Mouse (Mus musculus) testis, adult 2 months (tissue): ENCODE results near the gene Hist2h3b. TPM values are rescaled to one million over a fixed set of nuclear protein-coding genes. Genes with fewer than 3 reads are reported as not detected.

ENCODE experiments used
- H3K27ac ChIP-seq: fragments of 200-500 bp; 2 replicates; pipeline ENCODE4 v1.5.1; 2012; ENCODE audit warnings: low read depth, low read length; ENCODE audit not compliant: control insufficient read depth, insufficient read depth
- H3K27me3 ChIP-seq: fragments of 200-500 bp; 2 replicates; pipeline ENCODE4 v1.6.1; 2012; ENCODE audit warnings: mild to moderate bottlenecking, low read length, moderate library complexity; ENCODE audit not compliant: control insufficient read depth, insufficient read depth
- H3K36me3 ChIP-seq: fragments of 200-500 bp; 2 replicates; pipeline ENCODE4 v1.6.1; 2012; ENCODE audit warnings: mild to moderate bottlenecking, low read length; ENCODE audit not compliant: control insufficient read depth, insufficient read depth
- H3K4me1 ChIP-seq: fragments of 200-500 bp; 2 replicates; pipeline ENCODE4 v1.6.1; 2012; ENCODE audit warnings: low read length; ENCODE audit not compliant: control insufficient read depth, insufficient read depth
- H3K4me3 ChIP-seq: fragments of 200-500 bp; 2 replicates; pipeline ENCODE4 v1.5.1; 2012; ENCODE audit warnings: low read depth, mild to moderate bottlenecking, low read length, moderate library complexity, mixed read lengths; ENCODE audit not compliant: control insufficient read depth
- CTCF ChIP-seq: fragments of 200-500 bp; IDR thresholded peaks from 2 replicates; pipeline ENCODE4 v1.5.1; 2012; ENCODE audit warnings: low read depth, mild to moderate bottlenecking, inconsistent platforms, low read length, moderate library complexity; ENCODE audit not compliant: control insufficient read depth, insufficient read depth, insufficient replicate concordance
- POLR2A ChIP-seq: fragments of 200-500 bp; IDR thresholded peaks from 2 replicates; pipeline ENCODE4 v1.6.1; 2012; ENCODE audit warnings: low read depth, mild to moderate bottlenecking, inconsistent platforms, low read length, moderate library complexity; ENCODE audit not compliant: control insufficient read depth
- polyA plus RNA-seq: library from polyadenylated mRNA; depleted of rRNA; stranded (reverse); fragments of >200 nt; gene quantifications from 2 replicates; pipeline ENCODE4 v1.2.3, GENCODE M21; 2012; rRNA removed

Gene Hist2h3b
- polyA plus RNA-seq, 1 experiment: 6.2 TPM

DNA sequence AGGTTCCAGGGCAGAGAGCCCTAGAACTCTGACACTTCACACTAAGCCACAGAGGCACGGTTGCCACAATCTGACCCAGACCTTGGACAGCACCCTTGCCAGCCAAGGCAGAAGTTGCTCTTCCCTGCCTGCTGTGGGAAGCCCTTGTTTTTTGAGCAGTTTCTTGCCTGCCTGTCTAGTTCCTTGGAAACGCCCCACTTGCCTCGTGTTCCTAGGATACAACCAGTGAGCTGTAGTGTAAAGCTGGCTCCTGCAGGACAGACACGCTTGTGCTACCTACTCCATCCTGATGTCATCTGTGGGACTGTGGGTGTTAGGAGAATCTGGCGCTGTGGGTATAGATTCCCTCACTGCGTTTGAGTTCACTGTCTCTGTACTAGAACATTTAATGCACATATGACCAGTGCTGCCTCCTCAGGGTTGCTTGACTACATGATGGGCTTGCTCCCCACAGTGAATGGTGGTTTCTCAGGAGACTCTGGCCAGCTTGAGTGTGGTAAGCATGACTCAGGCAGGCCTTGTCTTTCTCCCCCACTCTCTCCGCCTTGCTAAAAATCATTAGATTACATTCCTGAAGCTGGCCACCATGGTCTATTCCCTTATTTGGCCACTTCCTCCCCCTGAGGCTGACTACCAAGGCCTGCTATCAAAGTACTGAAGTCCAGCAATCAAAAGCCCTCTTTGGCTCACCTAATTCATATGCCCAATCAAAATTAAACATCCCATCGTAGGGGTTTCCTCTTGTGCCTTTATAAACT is 44.1 kb downstream of the Hist2h3b start:
- no peaks in the 10 kb centered on the region for H3K36me3 ChIP-seq
- no peaks in the 10 kb centered on the region for H3K27me3 ChIP-seq
- no peak overlapping the region for H3K27ac ChIP-seq
- TF ChIP-seq POLR2A: no peak
- TF ChIP-seq CTCF: no peak
- H3K4me3 ChIP-seq: no peak overlapping the region
- no peaks in the 10 kb centered on the region for H3K4me1 ChIP-seq

Other genes with a start within 250 kb of the Hist2h3b start
- gene Vps45, start 210.2 kb upstream of the Hist2h3b start, polyA plus RNA-seq: 3.3 and 4.1 TPM in 2 replicates
- 46.0 and 46.1 TPM in 2 replicates for gene Otud7b, start 164.1 kb upstream of the Hist2h3b start, polyA plus RNA-seq
- 0.93 and 1.1 TPM in 2 replicates for gene Mtmr11, start 106.7 kb upstream of the Hist2h3b start, polyA plus RNA-seq
- gene Sf3b4, start 96.3 kb upstream of the Hist2h3b start, polyA plus RNA-seq: 141 and 143 TPM in 2 replicates
- gene Sv2a, start 87.5 kb upstream of the Hist2h3b start, polyA plus RNA-seq: 0.54 and 1.7 TPM in 2 replicates
- 38.3 and 47.3 TPM in 2 replicates for gene Bola1, start 48.9 kb upstream of the Hist2h3b start, polyA plus RNA-seq
- gene Hist2h2ab, start 48.8 kb upstream of the Hist2h3b start, polyA plus RNA-seq: 3.7 and 3.9 TPM in 2 replicates
- gene Hist2h2ac, start 47.8 kb upstream of the Hist2h3b start, polyA plus RNA-seq: 7.3 and 9.4 TPM in 2 replicates
- gene Hist2h2be, start 47.5 kb upstream of the Hist2h3b start, polyA plus RNA-seq: 11.3 and 13.0 TPM in 2 replicates
- 18.0 and 18.3 TPM in 2 replicates for gene Hist2h3c2, start 29.5 kb upstream of the Hist2h3b start, polyA plus RNA-seq
- gene Hist2h2aa2, start 28.4 kb upstream of the Hist2h3b start, polyA plus RNA-seq: 37.8 and 209 TPM in 2 replicates
- 1,076 and 1,288 TPM in 2 replicates for gene Hist2h2aa1, start 23.2 kb upstream of the Hist2h3b start, polyA plus RNA-seq
- not detected in 2 replicates for gene Hist2h3c1, start 22.0 kb upstream of the Hist2h3b start, polyA plus RNA-seq
- gene Hist2h4, start 5.3 kb upstream of the Hist2h3b start, polyA plus RNA-seq: 0.42 and 0.43 TPM in 2 replicates
- gene Hist2h2bb, start 1.1 kb downstream of the Hist2h3b start, polyA plus RNA-seq: 1.4 and 1.6 TPM in 2 replicates
- 0.19 and 0.23 TPM in 2 replicates for gene Fcgr1, start 25.3 kb downstream of the Hist2h3b start, polyA plus RNA-seq
- gene BC107364, start 183.7 kb downstream of the Hist2h3b start, polyA plus RNA-seq: 4.7 and 5.5 TPM in 2 replicates